In genomic region chr17:68045655-68046340, GRCm38 (mm10) we compare ENCODE assay signal across 15 mouse cellular contexts. TPM values are rescaled to one million over a fixed set of nuclear protein-coding genes. Genes with fewer than 3 reads are reported as not detected.
A peak's percentile ranks its signal among the peaks of the same experiment; 100 is the strongest.
DNase-seq lines count a peak whose midpoint lies in the region; ATAC-seq and TF ChIP-seq lines count a peak whose summit lies in the region.
"Had no signal": no experiment of that assay in that cellular context is flagged by ENCODE, and none has a peak within 500 bp of the region (broad histone marks: within the 10 kb centered on the region; RNA-seq: fewer than 3 reads in every experiment).

No protein-coding gene starts in this region.

- ATAC-seq in lung, embryonic 16.5 days (ENCODE audit: low read depth) = peak; percentile 80
- ATAC-seq in limb, embryonic 15.5 days (ENCODE audit: insufficient number of reproducible peaks, low FRiP score, low TSS enrichment, low read depth) = no peak
- no peak for ATAC-seq in megakaryocyte, adult 5-6 weeks (ENCODE audit: poor library complexity, severe bottlenecking)
- ATAC-seq: forebrain, embryonic 16.5 days; midbrain, embryonic 15.5 days had no signal

- H3K4me1 ChIP-seq in lung, embryonic 16.5 days (replicated peaks; ENCODE audit: control insufficient read depth, insufficient read depth, low read length) = peaks cover 9% of the 10 kb centered on the region
- H3K4me1 ChIP-seq in lung, adult 2 months (ENCODE audit: control insufficient read depth, insufficient read depth, low read length) = no peaks in the 10 kb centered on the region
- no peaks in the 10 kb centered on the region for H3K4me1 ChIP-seq in limb, embryonic 15.5 days
- H3K4me1 ChIP-seq: midbrain, embryonic 15.5 days; neural tube, embryonic 13.5 days had no signal

- no peaks in the 10 kb centered on the region for H3K9me3 ChIP-seq in lung, embryonic 16.5 days (ENCODE audit: control insufficient read depth, low read length)
- H3K9me3 ChIP-seq in limb, embryonic 15.5 days = no peaks in the 10 kb centered on the region
- H3K9me3 ChIP-seq: midbrain, embryonic 15.5 days; neural tube, embryonic 13.5 days had no signal

- intact Hi-C loops in heart, postnatal 14 days (cut with DNase I) = no loop called here
- intact Hi-C loops in heart, postnatal 25 days (cut with DNase I) = no loop called here

- no peak overlapping the region for H3K4me2 ChIP-seq in lung, embryonic 16.5 days (ENCODE audit: low read depth, low read length)
- no peak overlapping the region for H3K4me2 ChIP-seq in limb, embryonic 15.5 days
- H3K4me2 ChIP-seq: midbrain, embryonic 15.5 days; neural tube, embryonic 13.5 days had no signal

- H3K27ac ChIP-seq in lung, embryonic 16.5 days (ENCODE audit: low read length) = peak overlapping the region; percentile 51
- peak overlapping the region; percentile 48; the same call in 1 of the 2 replicates for H3K27ac ChIP-seq in limb, embryonic 15.5 days
- H3K27ac ChIP-seq: midbrain, embryonic 15.5 days; neural tube, embryonic 13.5 days had no signal

- no peaks in the 10 kb centered on the region for H3K36me3 ChIP-seq in lung, embryonic 16.5 days (ENCODE audit: control insufficient read depth, insufficient read depth, low read length)
- no peaks in the 10 kb centered on the region for H3K36me3 ChIP-seq in limb, embryonic 15.5 days
- H3K36me3 ChIP-seq: midbrain, embryonic 15.5 days; neural tube, embryonic 13.5 days had no signal

- DNase-seq in heart, postnatal 14 days = peak; percentile 12 to 21
- no peak for DNase-seq in heart, postnatal 25 days (ENCODE audit: low spot score)
- no peak for DNase-seq in lung, adult 2 months
- DNase-seq in ovary, postnatal 10 days (ENCODE audit: low spot score) = no peak
- DNase-seq: adrenal gland, adult 2 months; cerebellum, adult 9-10 months; gastrocnemius, postnatal 10 days; kidney, adult 9 months; layer of hippocampus, adult 9-11 months had no signal

- WGBS in lung, embryonic 16.5 days = 30% methylated on average over 8 of the region's 8 CpGs
- 46% methylated on average over 8 of the region's 8 CpGs for WGBS in lung, adult 2 months
- WGBS in limb, embryonic 15.5 days = 47% methylated on average over 8 of the region's 8 CpGs

- TF ChIP-seq POLR2A in lung, adult 2 months (IDR thresholded peaks at IDR 0.05; ENCODE audit: borderline replicate concordance, extremely low read depth, low read depth, low read length) = no peak

- no peak overlapping the region for H3K4me3 ChIP-seq in lung, embryonic 16.5 days (ENCODE audit: low read length)
- H3K4me3 ChIP-seq in lung, adult 2 months (replicated peaks; ENCODE audit: extremely low read depth, low read depth, low read length) = no peak overlapping the region
- no peak overlapping the region for H3K4me3 ChIP-seq in limb, embryonic 15.5 days
- H3K4me3 ChIP-seq: midbrain, embryonic 15.5 days; neural tube, embryonic 13.5 days had no signal

- TF ChIP-seq CTCF in lung, adult 2 months (IDR thresholded peaks at IDR 0.05; ENCODE audit: insufficient read depth, low read length) = no peak

- no peak overlapping the region for H3K9ac ChIP-seq in lung, embryonic 16.5 days (ENCODE audit: low read length)
- H3K9ac ChIP-seq in limb, embryonic 15.5 days = no peak overlapping the region
- H3K9ac ChIP-seq: midbrain, embryonic 15.5 days; neural tube, embryonic 13.5 days had no signal

- no peaks in the 10 kb centered on the region for H3K27me3 ChIP-seq in lung, embryonic 16.5 days (ENCODE audit: control insufficient read depth, insufficient read depth, low read depth, low read length)
- no peaks in the 10 kb centered on the region for H3K27me3 ChIP-seq in limb, embryonic 15.5 days
- H3K27me3 ChIP-seq: midbrain, embryonic 15.5 days; neural tube, embryonic 13.5 days had no signal

RNA-seq across cellular contexts. Expression of gene Arhgap28, which starts 41.9 kb away (rescaled TPM):
- 1 to 10 TPM; 4.6 to 6.2 TPM for total RNA-seq in heart, postnatal 14 days (2021)
- total RNA-seq in heart, postnatal 25 days (2021) = 1 to 10 TPM; 2.5 to 3.0 TPM
- polyA plus RNA-seq in lung, embryonic 16.5 days (2015; fragmentation: Nextera tagmentation; extraction: Ambion mirVana) = 36.1 and 39.7 TPM in 2 replicates
- polyA plus RNA-seq in lung, adult 2 months (2012; rRNA removed) = 4.8 and 7.4 TPM in 2 replicates
- 41.5 and 42.0 TPM in 2 replicates for polyA plus RNA-seq in limb, embryonic 15.5 days (2015; fragmentation: Nextera tagmentation; extraction: Ambion mirVana)
- total RNA-seq in megakaryocyte, adult 5-6 weeks (2015) = 0.54 and 0.84 TPM in 2 replicates
- 0.29 and 0.37 TPM in 2 replicates for total RNA-seq in megakaryocyte, adult 5-6 weeks (2017)

Comparison
In these comparisons a context has a peak if more than half of its experiments do, and no peak if none do; other contexts are left out.
1. DNase-seq: peak in heart, postnatal 14 days (2 of 2); none in heart, postnatal 25 days (single experiment), lung, adult 2 months (single experiment) and ovary, postnatal 10 days (single experiment).